Comparison of ENCODE assay signal across 8 mouse cellular contexts in the genomic region with DNA sequence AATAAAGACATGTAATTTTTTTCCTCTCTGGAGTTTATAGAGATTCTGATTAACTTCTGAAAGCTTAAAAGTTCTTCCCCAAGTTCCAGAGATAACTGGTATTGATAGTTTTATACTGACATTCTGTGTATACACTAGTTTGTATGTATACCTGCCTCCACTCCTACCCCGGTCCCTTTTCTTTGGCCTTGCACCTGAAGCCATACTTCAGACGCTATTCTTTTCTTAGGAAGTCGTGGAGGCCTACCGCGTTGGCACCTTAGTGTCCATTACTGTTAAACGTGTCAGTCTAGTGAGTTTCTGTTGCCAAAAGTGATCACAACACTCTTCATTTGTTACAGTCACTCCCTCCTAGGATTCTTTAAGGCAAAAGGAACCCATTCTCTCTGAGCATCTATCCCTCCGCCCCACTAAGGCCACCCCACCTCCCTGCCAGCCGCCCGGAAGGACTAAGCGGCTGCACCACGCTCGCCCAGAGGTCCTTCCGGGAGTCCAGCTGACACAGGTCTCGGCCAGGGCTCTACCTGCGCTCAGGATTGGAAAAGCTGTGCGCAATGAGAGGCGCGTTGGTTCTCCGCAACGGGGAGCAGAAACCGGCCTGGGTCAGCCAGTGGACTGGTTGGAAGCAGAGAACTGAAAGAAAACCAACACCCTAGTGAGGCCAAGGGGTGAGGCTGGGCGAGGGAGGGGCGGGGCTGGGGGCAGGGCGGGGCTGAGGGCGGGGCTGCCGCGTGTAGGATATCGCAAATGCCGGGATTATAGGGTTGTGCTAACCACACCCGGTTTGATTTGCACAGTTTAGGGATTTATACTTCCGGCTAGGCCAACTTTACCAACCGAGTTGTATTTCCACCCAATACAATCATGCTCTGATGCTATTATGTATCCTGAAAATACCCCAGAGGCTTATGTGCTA. TPM values are rescaled to one million over a fixed set of nuclear protein-coding genes. Genes with fewer than 3 reads are reported as not detected.
A peak's percentile ranks its signal among the peaks of the same experiment; 100 is the strongest.
DNase-seq lines count a peak whose midpoint lies in the region; ATAC-seq and TF ChIP-seq lines count a peak whose summit lies in the region.

Gene Tep1, minus strand, starts transcription at position 672 of the 916 bp plus-strand sequence.

- no peaks in the 10 kb centered on the region for H3K4me1 ChIP-seq in heart, embryonic 11.5 days (ENCODE audit: control insufficient read depth, insufficient read depth, low read length)
- H3K4me1 ChIP-seq in kidney, embryonic 15.5 days = 0 out of 2 replicates have a peak, but pooled peaks cover 4% of the 10 kb centered on the region
- no peaks in the 10 kb centered on the region for H3K4me1 ChIP-seq in liver, embryonic 11.5 days (replicated peaks; ENCODE audit: control insufficient read depth, insufficient read depth, low read length)

- no peaks in the 10 kb centered on the region for H3K36me3 ChIP-seq in heart, embryonic 11.5 days (ENCODE audit: control insufficient read depth, insufficient read depth, low read length)
- H3K36me3 ChIP-seq in kidney, embryonic 15.5 days = 0 out of 2 replicates have a peak, but pooled peaks cover 2% of the 10 kb centered on the region
- no peaks in the 10 kb centered on the region for H3K36me3 ChIP-seq in liver, embryonic 11.5 days (ENCODE audit: control insufficient read depth, insufficient read depth, low read length)
- H3K36me3 ChIP-seq in myocyte (ENCODE audit: control insufficient read depth, insufficient read depth) = peaks cover 17% of the 10 kb centered on the region

- no peak for TF ChIP-seq CTCF in brain, embryonic 14.5 days (IDR thresholded peaks at IDR 0.05; ENCODE audit: borderline replicate concordance, extremely low read depth, insufficient read depth, insufficient read length)

- 8% methylated on average over 32 of the region's 32 CpGs for WGBS in heart, embryonic 11.5 days (ENCODE audit: insufficient replicate concordance)
- 7% methylated on average over 32 of the region's 32 CpGs for WGBS in kidney, embryonic 15.5 days
- 7% methylated on average over 32 of the region's 32 CpGs for WGBS in liver, embryonic 11.5 days

- peaks cover 7% of the 10 kb centered on the region for H3K79me2 ChIP-seq in myocyte (ENCODE audit: control insufficient read depth, insufficient read depth)

- peak within 1 kb of the TSS; percentile 90 for H3ac ChIP-seq in myocyte (ENCODE audit: control insufficient read depth, insufficient read length)

- H3K4me2 ChIP-seq in heart, embryonic 11.5 days = peak within 1 kb of the TSS; percentile 57
- peak within 1 kb of the TSS; percentile 70 for H3K4me2 ChIP-seq in kidney, embryonic 15.5 days
- peak within 1 kb of the TSS; percentile 76 for H3K4me2 ChIP-seq in liver, embryonic 11.5 days
- peak within 1 kb of the TSS; percentile 95 for H3K4me2 ChIP-seq in myocyte (ENCODE audit: low read depth)

- 0 out of 2 replicates have a peak, but pooled peaks have one; percentile 59 for ATAC-seq in erythroblast, adult 5-6 weeks (replicated peaks; ENCODE audit: low FRiP score, poor library complexity, severe bottlenecking)
- ATAC-seq in heart, embryonic 11.5 days (replicated peaks; ENCODE audit: insufficient number of reproducible peaks, low FRiP score, low TSS enrichment) = peak; percentile 82
- ATAC-seq in kidney, embryonic 15.5 days (replicated peaks; ENCODE audit: low FRiP score) = peak; percentile 94
- ATAC-seq in liver, embryonic 11.5 days (replicated peaks; ENCODE audit: low FRiP score) = peak; percentile 91

- H3K9me3 ChIP-seq in heart, embryonic 11.5 days (replicated peaks; ENCODE audit: control insufficient read depth, low read length) = no peaks in the 10 kb centered on the region
- H3K9me3 ChIP-seq in kidney, embryonic 15.5 days (replicated peaks) = no peaks in the 10 kb centered on the region
- H3K9me3 ChIP-seq in liver, embryonic 11.5 days (ENCODE audit: control insufficient read depth, low read length) = no peaks in the 10 kb centered on the region

- no peaks in the 10 kb centered on the region for H3K27me3 ChIP-seq in heart, embryonic 11.5 days (ENCODE audit: control insufficient read depth, insufficient read depth, low read length)
- no peaks in the 10 kb centered on the region for H3K27me3 ChIP-seq in kidney, embryonic 15.5 days
- no peaks in the 10 kb centered on the region for H3K27me3 ChIP-seq in liver, embryonic 11.5 days (replicated peaks; ENCODE audit: control insufficient read depth, insufficient read depth, low read length)
- no peaks in the 10 kb centered on the region for H3K27me3 ChIP-seq in myocyte (ENCODE audit: control insufficient read depth, insufficient read depth, insufficient read length)

- H3K27ac ChIP-seq in heart, embryonic 11.5 days (ENCODE audit: low read depth, low read length) = peak within 1 kb of the TSS; percentile 55; the same call in 1 of the 2 replicates
- peak within 1 kb of the TSS; percentile 91 for H3K27ac ChIP-seq in kidney, embryonic 15.5 days
- H3K27ac ChIP-seq in liver, embryonic 11.5 days (ENCODE audit: low read depth, low read length) = peak within 1 kb of the TSS; percentile 47

- peak; percentile 80 for DNase-seq in CD4-positive, CD25-positive, alpha-beta regulatory T cell, adult 2 months (ENCODE audit: low read depth, low spot score)
- peak; percentile 77 for DNase-seq in brain, embryonic 14.5 days (ENCODE audit: low read depth)
- DNase-seq in liver, embryonic 11.5 days (ENCODE audit: low spot score) = peak; percentile 82
- DNase-seq in spleen, postnatal 4 days (ENCODE audit: low spot score in 2 of 2) = peak; percentile 52 to 83

- 0 out of 2 replicates have a peak, but pooled peaks have one; percentile 8 for TF ChIP-seq POLR2A in brain, embryonic 14.5 days (IDR thresholded peaks at IDR 0.05; ENCODE audit: borderline replicate concordance, extremely low read depth, insufficient read depth, insufficient read length, poor library complexity, severe bottlenecking)
- TF ChIP-seq POLR2A in myocyte (IDR thresholded peaks at IDR 0.05; ENCODE audit: insufficient read length, low read depth) = peak; percentile 67

- H3K9ac ChIP-seq in heart, embryonic 11.5 days (ENCODE audit: low read depth, low read length) = peak within 1 kb of the TSS; percentile 78
- peak within 1 kb of the TSS; percentile 55 for H3K9ac ChIP-seq in kidney, embryonic 15.5 days
- peak within 1 kb of the TSS; percentile 72 for H3K9ac ChIP-seq in liver, embryonic 11.5 days (ENCODE audit: low read depth, low read length)

- peak within 1 kb of the TSS; percentile 65 for H3K4me3 ChIP-seq in heart, embryonic 11.5 days (ENCODE audit: low read depth, low read length)
- H3K4me3 ChIP-seq in kidney, embryonic 15.5 days (replicated peaks) = peak within 1 kb of the TSS; percentile 64
- H3K4me3 ChIP-seq in liver, embryonic 11.5 days (ENCODE audit: low read depth, low read length) = peak within 1 kb of the TSS; percentile 66
- H3K4me3 ChIP-seq in myocyte = peak within 1 kb of the TSS; percentile 74

TF ChIP-seq in myocyte, 11 proteins besides CTCF, POLR2A, EP300 and RAD21:
- TF ChIP-seq POLR2AphosphoS2 (IDR thresholded peaks at IDR 0.05; ENCODE audit: insufficient read length, low read depth) (peak; percentile 60), CEBPB (IDR thresholded peaks at IDR 0.05; ENCODE audit: insufficient read depth, poor library complexity, severe bottlenecking) (no peak), MYOG (IDR thresholded peaks at IDR 0.05; ENCODE audit: control insufficient read depth in 1 of 3, insufficient read depth in 1 of 3, insufficient read length in 2 of 3, low read depth in 2 of 3) (peak in 1 of 3 experiments; percentile 30)

RNA-seq across cellular contexts. Expression of gene Tep1, which starts in this region (rescaled TPM):
- polyA plus RNA-seq in brain, embryonic 14.5 days (2012; rRNA removed) = 4.3 and 5.1 TPM in 2 replicates
- total RNA-seq in erythroblast, adult 5-6 weeks (2015; ENCODE audit: low replicate concordance) = 9.0 and 13.4 TPM in 2 replicates
- total RNA-seq in erythroblast, adult 5-6 weeks (2017; ENCODE audit: low replicate concordance) = 5.3 and 18.3 TPM in 2 replicates
- polyA plus RNA-seq in heart, embryonic 11.5 days (2014; fragmentation: Nextera tagmentation; extraction: Ambion mirVana) = 4.4 and 6.5 TPM in 2 replicates
- polyA plus RNA-seq in kidney, embryonic 15.5 days (2015; fragmentation: Nextera tagmentation; extraction: Ambion mirVana) = 6.2 and 8.5 TPM in 2 replicates
- 4.6 and 5.5 TPM in 2 replicates for polyA plus RNA-seq in liver, embryonic 11.5 days (2014; fragmentation: Nextera tagmentation; extraction: Ambion mirVana)
- polyA plus RNA-seq in myocyte (2012; fragmentation: generic; extraction: Trizol) = 20.6 TPM

Comparison
In these comparisons a context has a peak if more than half of its experiments do, and no peak if none do; other contexts are left out.
1. Peak in every context shown above with its lines: DNase-seq, ATAC-seq, H3K4me3 ChIP-seq and H3K27ac ChIP-seq.